Mouse (Mus musculus) left cerebral cortex, adult 9 months (tissue): Measurements from ENCODE around the gene Col4a3.

Experiments
- DNase-seq, 2 experiments: peaks; one replicate each; pipeline ENCODE4 v3.0.0; 2022; ENCODE audit warnings: low spot score in 2 of 2

Gene Col4a3

GRCm38 (mm10) chr1:82663522-82663921 is 76.8 kb downstream of the Col4a3 start:
- no peak for DNase-seq

GRCm38 (mm10) chr1:82686328-82686727 is 99.6 kb downstream of the Col4a3 start:
- DNase-seq, result no peak

- no peak for DNase-seq
Observed at GRCm38 (mm10) chr1:82686866-82687265, 100.1 kb downstream of the Col4a3 start.

GRCm38 (mm10) chr1:82687931-82688330 is 101.2 kb downstream of the Col4a3 start:
- no peak for DNase-seq

- no peak for DNase-seq
Observed at GRCm38 (mm10) chr1:82695915-82696314, 109.2 kb downstream of the Col4a3 start.

- DNase-seq, result no peak
Observed at GRCm38 (mm10) chr1:82717816-82718512, 131.2 kb downstream of the Col4a3 start.

GRCm38 (mm10) chr1:82724339-82725025 is 137.8 kb downstream of the Col4a3 start, which contains the start of gene Mff:
Mff (plus strand) TSS chr1:82724890.
- DNase-seq, result peak; percentile 83 to 93

- DNase-seq, result no peak
Observed at GRCm38 (mm10) chr1:82725026-82725874, 138.5 kb downstream of the Col4a3 start.

- no peak for DNase-seq
Observed at GRCm38 (mm10) chr1:82725875-82726185, 139.1 kb downstream of the Col4a3 start.

GRCm38 (mm10) chr1:82726482-82726881 is 139.8 kb downstream of the Col4a3 start:
- no peak for DNase-seq

GRCm38 (mm10) chr1:82733357-82733756 is 146.6 kb downstream of the Col4a3 start:
- DNase-seq, result no peak

- DNase-seq, result no peak
Observed at GRCm38 (mm10) chr1:82738066-82738465, 151.3 kb downstream of the Col4a3 start.

- no peak for DNase-seq
Observed at GRCm38 (mm10) chr1:82741539-82741938, 154.8 kb downstream of the Col4a3 start.

GRCm38 (mm10) chr1:82743962-82744361 is 157.2 kb downstream of the Col4a3 start:
- no peak for DNase-seq

GRCm38 (mm10) chr1:82746408-82746807 is 159.7 kb downstream of the Col4a3 start:
- DNase-seq, result no peak

GRCm38 (mm10) chr1:82747714-82748452 is 161.2 kb downstream of the Col4a3 start:
- no peak for DNase-seq

- no peak for DNase-seq
Observed at GRCm38 (mm10) chr1:82759520-82759919, 172.8 kb downstream of the Col4a3 start.

GRCm38 (mm10) chr1:82761454-82762169 is 174.9 kb downstream of the Col4a3 start:
- no peak for DNase-seq

GRCm38 (mm10) chr1:82762274-82762673 is 175.6 kb downstream of the Col4a3 start:
- DNase-seq, result no peak

- DNase-seq, result no peak
Observed at GRCm38 (mm10) chr1:82766227-82766626, 179.5 kb downstream of the Col4a3 start.

GRCm38 (mm10) chr1:82766641-82767040 is 179.9 kb downstream of the Col4a3 start:
- no peak for DNase-seq
